Mouse (Mus musculus) spleen, adult 2 months (tissue): ENCODE results near the gene Hoxa3.

Experiments used
- CTCF ChIP-seq: fragments of 200-500 bp; IDR thresholded peaks from 2 replicates; pipeline ENCODE4 v1.5.1; 2011; ENCODE audit warnings: mild to moderate bottlenecking, inconsistent platforms; ENCODE audit not compliant: insufficient read depth, insufficient read length, insufficient replicate concordance; ENCODE audit errors: extremely low read depth
- POLR2A ChIP-seq: fragments of 200-500 bp; IDR thresholded peaks from 2 replicates; pipeline ENCODE4 v1.6.1; 2011; ENCODE audit warnings: low read depth, low read length, inconsistent platforms

DNA sequence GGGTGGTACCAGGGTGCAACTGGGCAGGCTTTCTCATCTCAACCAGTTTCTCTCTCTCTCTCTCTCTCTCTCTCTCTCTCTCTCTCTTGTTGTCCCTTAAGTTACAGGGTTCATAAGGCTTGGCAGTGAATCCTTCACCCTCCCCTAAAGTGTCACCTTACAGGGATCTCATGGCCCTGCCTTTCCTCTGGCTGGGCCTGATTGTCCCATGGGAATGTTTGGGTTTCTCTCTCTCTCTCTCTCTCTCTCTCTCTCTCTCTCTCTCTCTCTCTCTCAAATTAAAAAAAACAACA is 5.5 kb downstream of the Hoxa3 start:
- TF ChIP-seq CTCF (no peak), POLR2A (no peak)
